Mouse (Mus musculus): Measurements from ENCODE around the gene Kazn. TPM values are rescaled to one million over a fixed set of nuclear protein-coding genes. Genes with fewer than 3 reads are reported as not detected.

The Kazn gene
- total and polyA plus RNA-seq, 2 experiments from 2014 or later, result 20.9 to 78.3 TPM

DNA sequence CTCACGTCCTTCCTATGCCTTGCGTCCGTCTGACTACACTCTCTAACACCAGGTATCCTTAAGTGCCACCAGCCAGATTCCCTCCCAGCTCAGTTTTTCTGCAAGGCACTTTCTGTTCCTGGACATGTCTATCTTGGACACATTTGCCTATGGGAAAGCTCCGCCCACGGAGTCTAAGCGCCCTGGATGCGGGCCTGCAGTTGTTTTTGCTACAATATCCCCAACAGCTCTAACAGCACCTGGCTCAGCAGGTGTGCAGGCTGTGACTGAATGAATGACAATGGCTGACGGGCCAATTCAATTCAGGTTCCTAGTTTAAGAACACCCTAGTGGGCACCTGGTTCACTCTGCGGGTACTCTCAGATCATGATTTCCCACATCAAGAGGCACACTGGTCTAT, 4.4 kb downstream of the Kazn start:
- no peak overlapping the region for H3K4me2 ChIP-seq (ENCODE audit: low read depth, low read length)
- peaks cover 9% of the 10 kb centered on the region for H3K4me1 ChIP-seq (ENCODE audit: insufficient read depth, low read length)
- H3K27ac ChIP-seq, result no peak overlapping the region
- DNase-seq (ENCODE audit: low spot score) (no peak), ATAC-seq (no peak)
- no peaks in the 10 kb centered on the region for H3K27me3 ChIP-seq (ENCODE audit: insufficient read depth, low read length)
- 64% methylated on average over 9 of the region's 9 CpGs for WGBS
- no peak overlapping the region for H3K9ac ChIP-seq (replicated peaks; ENCODE audit: low read length)
- no peaks in the 10 kb centered on the region for H3K36me3 ChIP-seq (ENCODE audit: insufficient read depth, low read length)
- no peak overlapping the region for H3K4me3 ChIP-seq (ENCODE audit: low read length)
- no peaks in the 10 kb centered on the region for H3K9me3 ChIP-seq (ENCODE audit: low read length)
- TF ChIP-seq CTCF (IDR thresholded peaks at IDR 0.05; ENCODE audit: low read depth), result no peak

DNA sequence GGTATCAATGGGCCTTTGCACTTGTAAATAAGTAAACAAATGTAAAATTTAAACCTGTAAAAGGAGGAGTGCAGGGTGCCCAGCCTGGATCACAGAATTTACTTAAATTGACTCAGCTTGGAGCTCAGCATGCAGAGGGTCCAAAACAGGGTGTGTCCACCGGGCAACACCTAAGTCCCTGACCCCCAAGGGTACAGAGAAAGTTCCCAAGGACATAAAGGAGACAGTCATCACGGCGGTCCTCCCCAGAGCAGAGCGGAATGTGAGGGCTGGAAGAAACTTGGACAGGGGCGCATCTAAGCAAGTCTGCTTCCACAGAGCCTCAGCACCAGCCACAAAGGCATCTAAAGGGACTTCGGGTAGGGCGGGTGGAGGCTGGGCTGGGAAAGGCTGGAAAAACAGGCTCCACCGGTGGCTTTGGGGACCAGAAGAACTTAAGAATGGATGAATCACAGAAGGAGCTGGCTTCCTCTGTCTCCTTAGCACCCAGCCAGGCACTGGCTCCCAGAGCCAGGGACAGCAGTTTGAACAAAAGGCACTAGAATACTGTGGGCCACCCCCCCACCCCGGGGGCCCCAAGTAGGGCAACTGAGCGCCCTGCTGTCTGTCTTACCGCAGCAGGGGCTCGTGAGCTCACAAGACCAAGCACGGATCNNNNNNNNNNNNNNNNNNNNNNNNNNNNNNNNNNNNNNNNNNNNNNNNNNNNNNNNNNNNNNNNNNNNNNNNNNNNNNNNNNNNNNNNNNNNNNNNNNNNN, 10.2 kb downstream of the Kazn start:
- no peak overlapping the region for H3K4me3 ChIP-seq (ENCODE audit: low read length)
- H3K9me3 ChIP-seq (ENCODE audit: low read length), result no peaks in the 10 kb centered on the region
- no peak; the same call in 1 of the 2 replicates for ATAC-seq
- H3K27ac ChIP-seq, result no peak overlapping the region
- no peak for TF ChIP-seq CTCF (IDR thresholded peaks at IDR 0.05; ENCODE audit: low read depth)
- 40% methylated on average over 13 of the region's 13 CpGs for WGBS
- DNase-seq (ENCODE audit: low spot score), result no peak
- H3K4me1 ChIP-seq (ENCODE audit: insufficient read depth, low read length), result no peaks in the 10 kb centered on the region
- no peak overlapping the region for H3K4me2 ChIP-seq (ENCODE audit: low read depth, low read length)
- no peak overlapping the region for H3K9ac ChIP-seq (replicated peaks; ENCODE audit: low read length)
- H3K27me3 ChIP-seq (ENCODE audit: insufficient read depth, low read length), result no peaks in the 10 kb centered on the region
- no peaks in the 10 kb centered on the region for H3K36me3 ChIP-seq (ENCODE audit: insufficient read depth, low read length)

- Histone ChIP-seq H3K4me3 (ENCODE audit: low read length) (no peak overlapping the region), H3K4me2 (ENCODE audit: low read depth, low read length) (no peak overlapping the region), H3K4me1 (ENCODE audit: insufficient read depth, low read length) (no peaks in the 10 kb centered on the region), H3K9ac (replicated peaks; ENCODE audit: low read length) (no peak overlapping the region), H3K27ac (no peak overlapping the region), H3K9me3 (ENCODE audit: low read length) (no peaks in the 10 kb centered on the region), H3K36me3 (ENCODE audit: insufficient read depth, low read length) (no peaks in the 10 kb centered on the region), H3K27me3 (ENCODE audit: insufficient read depth, low read length) (no peaks in the 10 kb centered on the region)
- no peak for ATAC-seq
- TF ChIP-seq CTCF (IDR thresholded peaks at IDR 0.05; ENCODE audit: low read depth), result no peak
- no peak for DNase-seq (ENCODE audit: low spot score)
- WGBS, result 74% methylated on average over 9 of the region's 9 CpGs
These were observed 15.1 kb downstream of the Kazn start for GRCm38 (mm10) chr4:142223898-142224645.

- H3K9me3 ChIP-seq (ENCODE audit: low read length), result no peaks in the 10 kb centered on the region
- no peak for TF ChIP-seq CTCF (IDR thresholded peaks at IDR 0.05; ENCODE audit: low read depth)
- no peak overlapping the region for H3K9ac ChIP-seq (replicated peaks; ENCODE audit: low read length)
- no peak overlapping the region for H3K27ac ChIP-seq
- no peaks in the 10 kb centered on the region for H3K36me3 ChIP-seq (ENCODE audit: insufficient read depth, low read length)
- ATAC-seq, result no peak
- H3K4me2 ChIP-seq (ENCODE audit: low read depth, low read length), result no peak overlapping the region
- no peaks in the 10 kb centered on the region for H3K4me1 ChIP-seq (ENCODE audit: insufficient read depth, low read length)
- DNase-seq (ENCODE audit: low spot score), result no peak
- no peak overlapping the region for H3K4me3 ChIP-seq (ENCODE audit: low read length)
- 76% methylated on average over 1 of the region's 1 CpGs for WGBS
- H3K27me3 ChIP-seq (ENCODE audit: insufficient read depth, low read length), result no peaks in the 10 kb centered on the region
These were observed 16.8 kb downstream of the Kazn start for GRCm38 (mm10) chr4:142222385-142222784.

GRCm38 (mm10) chr4:142221757-142222072, 17.5 kb downstream of the Kazn start:
- WGBS, result 50% methylated on average over 5 of the region's 5 CpGs
- no peak for TF ChIP-seq CTCF (IDR thresholded peaks at IDR 0.05; ENCODE audit: low read depth)
- Histone ChIP-seq H3K4me1 (ENCODE audit: insufficient read depth, low read length) (no peaks in the 10 kb centered on the region; the same call in 1 of the 2 replicates), H3K9ac (replicated peaks; ENCODE audit: low read length) (no peak overlapping the region), H3K36me3 (ENCODE audit: insufficient read depth, low read length) (no peaks in the 10 kb centered on the region), H3K27me3 (ENCODE audit: insufficient read depth, low read length) (no peaks in the 10 kb centered on the region), H3K4me2 (ENCODE audit: low read depth, low read length) (no peak overlapping the region), H3K9me3 (ENCODE audit: low read length) (no peaks in the 10 kb centered on the region), H3K27ac (no peak overlapping the region), H3K4me3 (ENCODE audit: low read length) (no peak overlapping the region)
- ATAC-seq, result no peak
- DNase-seq (ENCODE audit: low spot score), result no peak

DNA sequence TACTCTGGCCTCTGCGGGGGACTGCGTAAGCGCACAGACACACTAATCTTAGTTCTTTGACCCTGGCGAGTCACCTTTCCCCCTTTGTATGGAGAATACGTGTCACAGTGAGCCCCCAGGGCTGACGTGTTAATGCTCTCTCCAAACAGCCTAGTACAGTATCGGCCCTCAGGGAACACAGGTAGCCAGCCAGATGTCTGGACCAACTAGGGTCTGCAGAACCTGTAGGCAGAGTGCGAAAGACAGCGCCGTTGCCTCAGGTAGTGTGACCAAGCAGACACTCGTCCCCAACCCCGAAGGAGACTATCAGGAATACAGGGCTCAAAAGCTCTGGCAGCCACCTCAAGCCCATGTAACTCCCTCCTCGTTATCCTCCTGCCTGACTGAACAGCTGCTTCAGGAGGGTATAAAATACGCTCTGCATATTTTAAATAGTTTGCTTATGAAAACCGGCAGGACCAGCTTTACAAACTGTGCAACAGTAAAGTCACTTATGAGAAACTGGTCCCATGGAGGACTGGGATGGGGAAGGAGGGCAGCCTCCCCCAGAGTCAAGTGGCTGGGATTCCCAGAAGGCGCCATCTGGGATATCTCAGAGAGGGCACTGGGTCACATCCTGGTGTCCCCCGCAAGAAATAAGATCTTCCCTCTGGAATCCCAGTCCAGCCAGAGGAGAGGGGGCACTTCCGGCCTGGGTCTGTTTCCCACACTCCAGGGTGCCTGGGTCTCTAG, 18.0 kb downstream of the Kazn start:
- WGBS, result 60% methylated on average over 18 of the region's 18 CpGs
- Histone ChIP-seq H3K4me1 (ENCODE audit: insufficient read depth, low read length) (no peaks in the 10 kb centered on the region; the same call in 1 of the 2 replicates), H3K27me3 (ENCODE audit: insufficient read depth, low read length) (no peaks in the 10 kb centered on the region), H3K9me3 (ENCODE audit: low read length) (no peaks in the 10 kb centered on the region), H3K27ac (no peak overlapping the region), H3K4me2 (ENCODE audit: low read depth, low read length) (no peak overlapping the region), H3K36me3 (ENCODE audit: insufficient read depth, low read length) (no peaks in the 10 kb centered on the region), H3K4me3 (ENCODE audit: low read length) (no peak overlapping the region), H3K9ac (replicated peaks; ENCODE audit: low read length) (no peak overlapping the region)
- DNase-seq (ENCODE audit: low spot score) (no peak), ATAC-seq (no peak)
- TF ChIP-seq CTCF (IDR thresholded peaks at IDR 0.05; ENCODE audit: low read depth), result no peak
